Mouse (Mus musculus) kidney, postnatal 0 days (tissue): Measurements from ENCODE around the gene 1700001J03Rik. TPM values are rescaled to one million over a fixed set of nuclear protein-coding genes. Genes with fewer than 3 reads are reported as not detected.
"Not testable (repeated sequence)": the region's sequence is repeated elsewhere in the genome, so short reads cannot be mapped to it uniquely, and the experiment has no call there.

Experiments
- ATAC-seq: fragments of 200-750 bp; cut with Nextera tagmentation; replicated peaks from 2 replicates; pipeline ENCODE4 v1.8.0; 2017; ENCODE audit warnings: low read depth, moderate number of reproducible peaks, moderate TSS enrichment, moderate library complexity; ENCODE audit not compliant: low FRiP score
- DNase-seq: peaks from one replicate; pipeline ENCODE4 v3.0.0-alpha.2; 2016; ENCODE audit warnings: low spot score
- H3K27ac ChIP-seq: fragments of 300-500 bp; sonication (generic); 2 replicates; pipeline ENCODE4 v1.5.1; 2014; ENCODE audit warnings: mild to moderate bottlenecking
- H3K27me3 ChIP-seq: fragments of 300-500 bp; sonication (generic); 2 replicates; pipeline ENCODE4 v1.6.1; 2014; ENCODE audit warnings: low read length, mixed read lengths; ENCODE audit not compliant: insufficient read depth
- H3K36me3 ChIP-seq: fragments of 300-500 bp; sonication (generic); 2 replicates; pipeline ENCODE4 v1.6.1; 2014; ENCODE audit warnings: low read length, mixed read lengths; ENCODE audit not compliant: insufficient read depth
- H3K4me1 ChIP-seq: fragments of 300-500 bp; sonication (generic); replicated peaks from 2 replicates; pipeline ENCODE4 v1.6.1; 2014; ENCODE audit warnings: antibody characterized with exemption, low read length, mixed read lengths; ENCODE audit not compliant: insufficient read depth
- H3K4me2 ChIP-seq: fragments of 300-500 bp; sonication (generic); 2 replicates; pipeline ENCODE4 v1.6.1; 2014; ENCODE audit warnings: mild to moderate bottlenecking, low read length, moderate library complexity, mixed read lengths
- H3K4me3 ChIP-seq: fragments of 300-500 bp; sonication (generic); replicated peaks from 2 replicates; pipeline ENCODE4 v1.5.1; 2014; ENCODE audit warnings: low read depth, low read length
- H3K9ac ChIP-seq: fragments of 300-500 bp; sonication (generic); 2 replicates; pipeline ENCODE4 v1.6.1; 2014; ENCODE audit warnings: low read depth, low read length
- H3K9me3 ChIP-seq: fragments of 300-500 bp; sonication (generic); replicated peaks from 2 replicates; pipeline ENCODE4 v1.6.1; 2016; ENCODE audit warnings: low read length, inconsistent platforms, mixed read lengths
- CTCF ChIP-seq: IDR thresholded peaks from 2 replicates; pipeline ENCODE4 v1.5.1; 2016; ENCODE audit warnings: antibody characterized with exemption, low read depth, mild to moderate bottlenecking, moderate library complexity
- WGBS: fragments of 180-500 bp; shearing (Covaris S2); extraction: QIAGEN DNeasy Blood & Tissue Kit; methylation state at CpG from one replicate; pipeline ENCODE4 v1.1.7; 2014; 5-methylcytosine and 5-hydroxymethylcytosine counted together
- polyA plus RNA-seq: library from polyadenylated mRNA; unstranded; fragments of >200 nt; fragmentation: Nextera tagmentation; extraction: Ambion mirVana; gene quantifications from 2 replicates; pipeline ENCODE4 v1.2.1, GENCODE M21; 2015

1700001J03Rik gene
- 0.26 and 0.32 TPM in 2 replicates for polyA plus RNA-seq

DNA sequence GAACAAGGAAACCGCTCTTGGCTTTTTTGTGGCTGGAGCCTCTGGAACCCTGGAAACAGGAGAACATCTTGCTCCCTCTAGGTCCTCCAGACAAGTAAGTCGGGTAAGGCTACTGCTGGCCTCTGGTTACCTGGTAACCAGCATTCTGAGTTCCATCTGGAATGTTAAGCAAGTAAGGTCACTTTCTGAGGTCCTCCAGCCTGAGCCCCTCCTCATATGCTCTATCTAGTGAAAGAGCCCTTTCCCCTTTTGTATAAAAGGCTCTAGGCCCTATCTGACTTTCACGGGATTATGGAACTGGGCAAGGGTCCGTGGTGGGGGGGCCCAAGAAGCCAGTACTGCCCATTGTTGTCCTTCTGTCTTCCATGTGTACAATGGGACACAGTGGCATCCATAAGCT lies at the start of gene 1700001J03Rik:
Gene 1700001J03Rik, minus strand, starts transcription at position 101 of the 400 bp plus-strand sequence.
- not testable (repeated sequence) for H3K27ac ChIP-seq, H3K36me3 ChIP-seq, H3K4me1 ChIP-seq, H3K9ac ChIP-seq, DNase-seq, H3K4me3 ChIP-seq, H3K27me3 ChIP-seq, H3K9me3 ChIP-seq, ATAC-seq, H3K4me2 ChIP-seq
- 77% methylated on average over 4 of the region's 4 CpGs for WGBS

DNA sequence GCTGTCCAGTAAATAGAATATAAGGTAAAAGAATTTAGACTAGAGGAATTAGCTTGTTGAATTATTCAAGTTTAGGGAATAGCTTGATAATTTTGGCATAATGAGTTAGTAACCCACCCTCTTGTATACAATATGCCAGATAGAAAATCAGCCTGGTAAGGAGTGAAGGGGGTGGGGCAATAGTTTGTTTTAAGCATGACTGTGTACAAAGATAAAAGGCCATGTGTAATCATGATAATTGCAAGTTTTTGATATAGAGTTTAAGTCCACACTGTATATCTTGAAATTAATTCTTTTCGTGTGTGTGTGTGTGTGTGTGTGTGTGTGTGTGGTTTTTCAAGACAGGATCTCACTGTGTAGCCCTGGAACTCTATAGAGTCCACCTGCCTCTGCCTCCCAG lies 49.2 kb upstream of the 1700001J03Rik start:
- Histone ChIP-seq H3K4me2 (no peak overlapping the region), H3K27ac (no peak overlapping the region), H3K36me3 (no peaks in the 10 kb centered on the region), H3K27me3 (no peaks in the 10 kb centered on the region), H3K9ac (no peak overlapping the region), H3K9me3 (no peaks in the 10 kb centered on the region), H3K4me1 (peaks cover 13% of the 10 kb centered on the region; the same call in 1 of the 2 replicates), H3K4me3 (no peak overlapping the region)
- no peak for TF ChIP-seq CTCF
- ATAC-seq = no peak
- WGBS = 79% methylated on average over 1 of the region's 1 CpGs
- DNase-seq = no peak

DNA sequence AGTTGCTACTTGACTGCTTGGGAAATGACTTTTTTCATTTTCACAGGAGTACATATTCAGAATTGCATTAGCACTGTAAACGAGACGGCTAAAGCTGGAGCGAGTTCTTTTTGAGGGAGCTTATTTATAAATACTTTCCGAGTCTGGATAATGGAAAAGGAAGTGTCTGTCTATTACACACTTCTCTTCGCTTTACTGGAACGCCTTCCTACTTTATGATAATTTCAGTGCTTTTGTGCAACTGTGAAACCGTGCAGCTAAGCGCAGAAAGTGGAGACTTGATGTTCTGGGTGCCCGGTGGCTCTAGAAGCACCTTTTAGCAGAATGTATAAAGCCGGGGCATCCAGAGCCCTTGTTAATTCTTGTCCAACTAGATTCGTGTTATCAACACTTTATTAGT lies 47.7 kb upstream of the 1700001J03Rik start:
- peak overlapping the region; percentile 8; the same call in 1 of the 2 replicates for H3K9ac ChIP-seq
- no peaks in the 10 kb centered on the region for H3K27me3 ChIP-seq
- peak overlapping the region; percentile 84 for H3K4me3 ChIP-seq
- no peaks in the 10 kb centered on the region for H3K36me3 ChIP-seq
- 53% methylated on average over 11 of the region's 11 CpGs for WGBS
- no peak for TF ChIP-seq CTCF
- no peaks in the 10 kb centered on the region for H3K9me3 ChIP-seq
- H3K4me1 ChIP-seq = peaks cover 13% of the 10 kb centered on the region; the same call in 1 of the 2 replicates
- DNase-seq (no peak), ATAC-seq (no peak)
- peak overlapping the region; percentile 80 for H3K4me2 ChIP-seq
- H3K27ac ChIP-seq = no peak overlapping the region

DNA sequence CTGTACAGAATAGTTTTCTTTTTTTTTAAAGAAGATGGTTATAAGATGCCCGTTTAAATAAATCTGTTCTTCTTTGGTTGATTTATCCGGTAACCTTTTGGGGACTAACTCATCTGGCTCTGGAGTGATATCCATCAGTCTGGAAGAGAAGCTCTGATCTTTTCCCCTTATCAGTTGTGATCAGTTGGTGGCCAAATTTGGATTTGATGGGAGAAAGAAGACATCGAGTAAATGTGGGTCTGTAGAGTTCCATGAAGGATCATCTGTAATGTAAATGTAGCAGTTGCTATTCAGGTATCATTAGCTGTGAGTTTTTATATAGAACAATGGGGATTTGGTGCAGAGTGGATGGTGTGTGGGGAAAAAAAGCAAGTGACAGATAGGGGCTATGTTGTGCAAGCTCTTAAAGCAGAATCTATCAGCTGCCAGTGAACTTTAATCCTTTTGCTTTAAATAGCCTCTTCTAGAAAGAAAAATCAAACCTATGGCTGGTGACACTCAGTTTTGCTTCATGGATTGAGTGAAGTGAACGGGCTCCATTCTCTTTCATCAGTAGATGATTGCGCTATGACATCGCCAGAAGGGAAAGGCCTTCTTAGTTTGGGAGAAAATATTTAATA lies 47.1 kb upstream of the 1700001J03Rik start:
- Histone ChIP-seq H3K27me3 (no peaks in the 10 kb centered on the region), H3K9me3 (no peaks in the 10 kb centered on the region), H3K36me3 (no peaks in the 10 kb centered on the region), H3K4me3 (peak overlapping the region; percentile 84), H3K4me2 (peak overlapping the region; percentile 80), H3K4me1 (peaks cover 12% of the 10 kb centered on the region; the same call in 1 of the 2 replicates), H3K9ac (peak overlapping the region; percentile 91), H3K27ac (no peak overlapping the region)
- ATAC-seq (no peak), DNase-seq (no peak)
- WGBS = 31% methylated on average over 6 of the region's 6 CpGs
- TF ChIP-seq CTCF = no peak

DNA sequence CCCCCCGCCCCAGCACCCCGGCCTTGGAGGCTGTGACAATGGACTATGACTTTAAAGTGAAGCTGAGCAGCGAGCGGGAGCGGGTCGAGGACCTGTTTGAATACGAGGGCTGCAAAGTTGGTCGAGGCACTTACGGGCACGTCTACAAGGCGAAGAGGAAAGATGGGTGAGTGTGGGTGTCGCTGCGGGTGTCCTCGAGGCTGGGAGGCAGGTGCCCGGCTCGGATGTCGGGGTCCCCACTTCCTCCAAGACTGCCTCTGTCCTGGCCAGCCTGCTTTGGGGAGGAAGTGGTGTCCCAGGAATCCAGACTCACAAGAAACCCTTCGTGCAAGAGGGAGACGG lies 46.5 kb upstream of the 1700001J03Rik start:
- Histone ChIP-seq H3K9me3 (no peaks in the 10 kb centered on the region), H3K4me2 (peak overlapping the region; percentile 80), H3K36me3 (no peaks in the 10 kb centered on the region), H3K9ac (peak overlapping the region; percentile 91), H3K4me3 (peak overlapping the region; percentile 84), H3K27me3 (no peaks in the 10 kb centered on the region), H3K4me1 (peaks cover 11% of the 10 kb centered on the region; the same call in 1 of the 2 replicates), H3K27ac (peak overlapping the region; percentile 90)
- peak; percentile 28 for DNase-seq
- under 1% methylated on average over 19 of the region's 19 CpGs for whole genome bisulfite sequencing
- TF ChIP-seq CTCF = no peak
- no peak for ATAC-seq

DNA sequence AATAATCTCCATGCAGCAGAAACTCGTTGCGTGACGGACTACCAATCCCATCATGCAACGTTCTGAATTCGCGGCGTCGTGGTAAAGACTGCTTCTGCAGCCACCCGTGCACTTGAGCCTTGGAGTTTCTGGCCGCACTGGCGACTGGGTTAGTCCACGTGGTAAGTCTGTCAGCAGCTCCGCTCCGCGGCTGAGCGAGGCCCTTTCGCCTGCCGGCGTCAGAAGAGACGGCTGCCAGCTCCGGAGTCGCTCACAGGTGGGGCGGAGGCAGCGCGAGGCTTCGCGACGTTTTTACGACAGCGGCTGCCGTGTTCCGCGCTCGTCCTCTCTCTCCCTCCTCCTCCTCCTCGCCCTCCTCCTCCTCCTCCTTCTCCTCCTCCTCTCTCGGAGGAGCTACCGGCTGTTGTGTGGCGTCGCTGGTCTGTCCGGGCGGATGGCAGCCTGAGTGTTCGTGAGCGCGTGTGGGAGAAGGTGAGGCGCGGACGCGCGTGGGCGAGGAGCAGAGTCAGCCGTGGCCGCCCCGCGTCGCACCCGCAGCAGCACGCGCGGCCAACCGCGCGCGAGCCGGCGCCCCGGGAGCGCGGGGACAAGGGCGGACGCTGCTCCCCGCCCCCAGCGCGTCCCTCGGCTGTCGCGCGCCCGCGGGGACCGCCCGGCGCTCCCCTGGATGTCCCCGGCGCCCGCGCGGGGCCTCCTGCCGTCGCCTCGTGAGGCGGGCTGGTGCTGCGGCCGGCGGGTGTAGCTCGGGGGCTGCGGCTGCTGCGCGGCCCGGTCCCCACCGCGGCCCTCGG lies 46.0 kb upstream of the 1700001J03Rik start, which contains the start of gene Cdk8:
Gene Cdk8, plus strand, starts transcription at position 367 of the 791 bp plus-strand sequence.
- TF ChIP-seq CTCF = 0 out of 2 replicates have a peak, but pooled peaks have one; percentile 1
- peak within 1 kb of the TSS; percentile 91 for H3K9ac ChIP-seq
- no peaks in the 10 kb centered on the region for H3K9me3 ChIP-seq
- no peaks in the 10 kb centered on the region for H3K36me3 ChIP-seq
- peak within 1 kb of the TSS; percentile 90 for H3K27ac ChIP-seq
- WGBS = under 1% methylated on average over 69 of the region's 102 CpGs
- H3K4me3 ChIP-seq = peak within 1 kb of the TSS; percentile 84
- ATAC-seq (peak; percentile 94), DNase-seq (peak; percentile 95)
- no peaks in the 10 kb centered on the region for H3K27me3 ChIP-seq
- peak within 1 kb of the TSS; percentile 80 for H3K4me2 ChIP-seq
- peaks cover 11% of the 10 kb centered on the region; the same call in 1 of the 2 replicates for H3K4me1 ChIP-seq
